Mouse (Mus musculus): ENCODE measurements around the gene Kcng4. TPM values are rescaled to one million over a fixed set of nuclear protein-coding genes. Genes with fewer than 3 reads are reported as not detected.
A peak's percentile ranks its signal among the peaks of the same experiment; 100 is the strongest.

The Kcng4 gene
- 0.49 and 0.52 TPM in 2 replicates for polyA plus RNA-seq (2015; fragmentation: Nextera tagmentation; extraction: Ambion mirVana)

GRCm38 (mm10) chr8:119635378-119635777 is at the start of gene Kcng4:
Gene Kcng4 (minus strand): TSS chr8:119635680.
- no peaks in the 10 kb centered on the region for H3K27me3 ChIP-seq (ENCODE audit: control insufficient read depth, insufficient read depth, low read length)
- WGBS: 29% methylated on average over 6 of the region's 6 CpGs
- peak; percentile 9; the same call in 1 of the 2 replicates for ATAC-seq (ENCODE audit: low FRiP score, low TSS enrichment)
- no peak within 1 kb of the TSS for H3K4me3 ChIP-seq (ENCODE audit: low read depth, low read length)
- no peaks in the 10 kb centered on the region for H3K36me3 ChIP-seq (ENCODE audit: control insufficient read depth, insufficient read depth, low read length)
- no peaks in the 10 kb centered on the region for H3K9me3 ChIP-seq (ENCODE audit: control insufficient read depth, low read length)
- peak within 1 kb of the TSS; percentile 24; the same call in 1 of the 2 replicates for H3K27ac ChIP-seq (replicated peaks)
- TF ChIP-seq CTCF (IDR thresholded peaks at IDR 0.05; ENCODE audit: low read depth) (no peak), EP300 (optimal IDR thresholded peaks at IDR 0.05) (no peak)
- 0 out of 2 replicates have a peak within 1 kb of the TSS, but pooled peaks have one; percentile 18 for H3K9ac ChIP-seq (ENCODE audit: low read length)
- DNase-seq (ENCODE audit: low spot score): no peak
- peak within 1 kb of the TSS; percentile 31; the same call in 1 of the 2 replicates for H3K4me2 ChIP-seq (replicated peaks; ENCODE audit: low read depth)
- no peaks in the 10 kb centered on the region; the same call in 1 of the 2 replicates for H3K4me1 ChIP-seq (replicated peaks; ENCODE audit: control insufficient read depth, insufficient read depth)

GRCm38 (mm10) chr8:119679184-119679583 is 43.7 kb upstream of the Kcng4 start:
- TF ChIP-seq EP300 (optimal IDR thresholded peaks at IDR 0.05): no peak
- TF ChIP-seq CTCF (IDR thresholded peaks at IDR 0.05; ENCODE audit: low read depth): no peak
- no peaks in the 10 kb centered on the region for H3K9me3 ChIP-seq (ENCODE audit: control insufficient read depth, low read length)
- H3K36me3 ChIP-seq (ENCODE audit: control insufficient read depth, insufficient read depth, low read length): no peaks in the 10 kb centered on the region
- no peak for ATAC-seq (ENCODE audit: low FRiP score, low TSS enrichment)
- peaks cover 3% of the 10 kb centered on the region; the same call in 1 of the 2 replicates for H3K4me1 ChIP-seq (replicated peaks; ENCODE audit: control insufficient read depth, insufficient read depth)
- 60% methylated on average over 9 of the region's 14 CpGs for WGBS
- no peaks in the 10 kb centered on the region for H3K27me3 ChIP-seq (ENCODE audit: control insufficient read depth, insufficient read depth, low read length)
- H3K4me2 ChIP-seq (replicated peaks; ENCODE audit: low read depth): no peak overlapping the region
- H3K9ac ChIP-seq (ENCODE audit: low read length): no peak overlapping the region
- no peak overlapping the region for H3K27ac ChIP-seq (replicated peaks)
- H3K4me3 ChIP-seq (ENCODE audit: low read depth, low read length): no peak overlapping the region
- no peak for DNase-seq (ENCODE audit: low spot score)

GRCm38 (mm10) chr8:119678138-119678843 is 42.8 kb upstream of the Kcng4 start:
- ATAC-seq (ENCODE audit: low FRiP score, low TSS enrichment) (peak; percentile 54), DNase-seq (ENCODE audit: low spot score) (peak; percentile 61)
- no peaks in the 10 kb centered on the region for H3K27me3 ChIP-seq (ENCODE audit: control insufficient read depth, insufficient read depth, low read length)
- H3K36me3 ChIP-seq (ENCODE audit: control insufficient read depth, insufficient read depth, low read length): no peaks in the 10 kb centered on the region
- H3K9ac ChIP-seq (ENCODE audit: low read length): no peak overlapping the region
- peak overlapping the region; percentile 27 for H3K4me2 ChIP-seq (replicated peaks; ENCODE audit: low read depth)
- no peak overlapping the region for H3K27ac ChIP-seq (replicated peaks)
- 13% methylated on average over 18 of the region's 18 CpGs for WGBS
- H3K4me3 ChIP-seq (ENCODE audit: low read depth, low read length): no peak overlapping the region
- H3K9me3 ChIP-seq (ENCODE audit: control insufficient read depth, low read length): no peaks in the 10 kb centered on the region
- H3K4me1 ChIP-seq (replicated peaks; ENCODE audit: control insufficient read depth, insufficient read depth): peaks cover 3% of the 10 kb centered on the region; the same call in 1 of the 2 replicates
- no peak for TF ChIP-seq EP300 (optimal IDR thresholded peaks at IDR 0.05)
- TF ChIP-seq CTCF (IDR thresholded peaks at IDR 0.05; ENCODE audit: low read depth): peak; percentile 81

- Histone ChIP-seq H3K27ac (replicated peaks) (no peak overlapping the region), H3K36me3 (ENCODE audit: control insufficient read depth, insufficient read depth, low read length) (no peaks in the 10 kb centered on the region), H3K4me2 (replicated peaks; ENCODE audit: low read depth) (no peak overlapping the region), H3K4me3 (ENCODE audit: low read depth, low read length) (no peak overlapping the region), H3K9ac (ENCODE audit: low read length) (no peak overlapping the region), H3K9me3 (ENCODE audit: control insufficient read depth, low read length) (no peaks in the 10 kb centered on the region), H3K4me1 (replicated peaks; ENCODE audit: control insufficient read depth, insufficient read depth) (peaks cover 3% of the 10 kb centered on the region; the same call in 1 of the 2 replicates), H3K27me3 (ENCODE audit: control insufficient read depth, insufficient read depth, low read length) (no peaks in the 10 kb centered on the region)
- ATAC-seq (ENCODE audit: low FRiP score, low TSS enrichment) (peak; percentile 51), DNase-seq (ENCODE audit: low spot score) (peak; percentile 91)
- WGBS: 8% methylated on average over 8 of the region's 8 CpGs
- TF ChIP-seq CTCF (IDR thresholded peaks at IDR 0.05; ENCODE audit: low read depth) (peak; percentile 99), EP300 (optimal IDR thresholded peaks at IDR 0.05) (no peak)
These were observed 40.9 kb upstream of the Kcng4 start for GRCm38 (mm10) chr8:119676389-119676788.

GRCm38 (mm10) chr8:119675457-119675856 is 40.0 kb upstream of the Kcng4 start:
- no peaks in the 10 kb centered on the region for H3K9me3 ChIP-seq (ENCODE audit: control insufficient read depth, low read length)
- TF ChIP-seq CTCF (IDR thresholded peaks at IDR 0.05; ENCODE audit: low read depth) (no peak), EP300 (optimal IDR thresholded peaks at IDR 0.05) (no peak)
- WGBS: 82% methylated on average over 5 of the region's 5 CpGs

GRCm38 (mm10) chr8:119673976-119674555 is 38.6 kb upstream of the Kcng4 start:
- no peak for ATAC-seq (ENCODE audit: low FRiP score, low TSS enrichment)
- Histone ChIP-seq H3K4me1 (replicated peaks; ENCODE audit: control insufficient read depth, insufficient read depth) (peaks cover 3% of the 10 kb centered on the region; the same call in 1 of the 2 replicates), H3K36me3 (ENCODE audit: control insufficient read depth, insufficient read depth, low read length) (no peaks in the 10 kb centered on the region), H3K4me2 (replicated peaks; ENCODE audit: low read depth) (no peak overlapping the region), H3K27ac (replicated peaks) (no peak overlapping the region), H3K4me3 (ENCODE audit: low read depth, low read length) (no peak overlapping the region), H3K27me3 (ENCODE audit: control insufficient read depth, insufficient read depth, low read length) (no peaks in the 10 kb centered on the region), H3K9ac (ENCODE audit: low read length) (no peak overlapping the region), H3K9me3 (ENCODE audit: control insufficient read depth, low read length) (no peaks in the 10 kb centered on the region)
- peak; percentile 35 for DNase-seq (ENCODE audit: low spot score)
- 78% methylated on average over 10 of the region's 11 CpGs for WGBS
- no peak for TF ChIP-seq EP300 (optimal IDR thresholded peaks at IDR 0.05)
- peak; percentile 62 for TF ChIP-seq CTCF (IDR thresholded peaks at IDR 0.05; ENCODE audit: low read depth)

More at GRCm38 (mm10) chr8:119675457-119675856, 40.0 kb upstream of the Kcng4 start:
- H3K27ac ChIP-seq (replicated peaks): no peak overlapping the region
- H3K27me3 ChIP-seq (ENCODE audit: control insufficient read depth, insufficient read depth, low read length): no peaks in the 10 kb centered on the region
- H3K4me3 ChIP-seq (ENCODE audit: low read depth, low read length): no peak overlapping the region
- no peak overlapping the region for H3K4me2 ChIP-seq (replicated peaks; ENCODE audit: low read depth)
- no peaks in the 10 kb centered on the region for H3K36me3 ChIP-seq (ENCODE audit: control insufficient read depth, insufficient read depth, low read length)
- no peak for DNase-seq (ENCODE audit: low spot score)
- H3K4me1 ChIP-seq (replicated peaks; ENCODE audit: control insufficient read depth, insufficient read depth): peaks cover 3% of the 10 kb centered on the region; the same call in 1 of the 2 replicates
- no peak overlapping the region for H3K9ac ChIP-seq (ENCODE audit: low read length)
- no peak for ATAC-seq (ENCODE audit: low FRiP score, low TSS enrichment)
